Mouse (Mus musculus) heart, embryonic 14.5 days (tissue): ENCODE results near the gene Nfkbie. TPM values are rescaled to one million over a fixed set of nuclear protein-coding genes. Genes with fewer than 3 reads are reported as not detected.

Source experiments
- ATAC-seq: fragments of 200-750 bp; cut with Nextera tagmentation; 2 replicates; pipeline ENCODE4 v1.8.0; 2017; ENCODE audit warnings: low read depth, moderate TSS enrichment; ENCODE audit not compliant: insufficient number of reproducible peaks, insufficient read depth, low FRiP score
- H3K27ac ChIP-seq, 2 experiments: fragments of 200-500 bp in 1 of 2; fragments of 300-500 bp in 1 of 2; sonication (generic) in 1 of 2; replicated peaks in 1 of 2; 2 replicates each; pipeline ENCODE4 v1.5.1; 2012 to 2014; ENCODE audit warnings: low read depth in 2 of 2, low read length in 2 of 2, control low read depth in 1 of 2, mild to moderate bottlenecking in 1 of 2, mixed read lengths in 1 of 2; ENCODE audit not compliant: control insufficient read depth in 1 of 2, insufficient read depth in 1 of 2
- H3K27me3 ChIP-seq: fragments of 300-500 bp; sonication (generic); 2 replicates; pipeline ENCODE4 v1.6.1; 2014; ENCODE audit warnings: mild to moderate bottlenecking, low read length, control low read depth; ENCODE audit not compliant: control insufficient read depth, insufficient read depth
- H3K36me3 ChIP-seq: fragments of 300-500 bp; sonication (generic); 2 replicates; pipeline ENCODE4 v1.6.1; 2014; ENCODE audit warnings: mild to moderate bottlenecking, control low read depth, low read length, mixed read lengths; ENCODE audit not compliant: control insufficient read depth, insufficient read depth
- H3K4me1 ChIP-seq, 2 experiments: fragments of 200-500 bp in 1 of 2; fragments of 300-500 bp in 1 of 2; sonication (generic) in 1 of 2; 2 replicates each; pipeline ENCODE4 v1.6.1; 2012 to 2014; ENCODE audit warnings: low read length in 2 of 2, control low read depth in 1 of 2, mixed read lengths in 1 of 2; ENCODE audit not compliant: control insufficient read depth in 2 of 2, insufficient read depth in 2 of 2
- H3K4me2 ChIP-seq: fragments of 300-500 bp; sonication (generic); 2 replicates; pipeline ENCODE4 v1.6.1; 2014; ENCODE audit warnings: mild to moderate bottlenecking, low read length
- H3K4me3 ChIP-seq, 2 experiments: fragments of 200-500 bp in 1 of 2; fragments of 300-500 bp in 1 of 2; sonication (generic) in 1 of 2; 2 replicates each; pipeline ENCODE4 v1.5.1; 2012 to 2014; ENCODE audit warnings: low read length in 2 of 2, mild to moderate bottlenecking in 2 of 2, control low read depth in 1 of 2, low read depth in 1 of 2, moderate library complexity in 1 of 2; ENCODE audit not compliant: control insufficient read depth in 1 of 2, insufficient read depth in 1 of 2
- H3K9ac ChIP-seq: fragments of 300-500 bp; sonication (generic); 2 replicates; pipeline ENCODE4 v1.6.1; 2014; ENCODE audit warnings: mild to moderate bottlenecking, low read length
- H3K9me3 ChIP-seq: fragments of 300-500 bp; sonication (generic); 2 replicates; pipeline ENCODE4 v1.6.1; 2016; ENCODE audit warnings: low read length, control low read depth; ENCODE audit not compliant: control insufficient read depth
- WGBS: fragments of 180-500 bp; shearing (Covaris S2); extraction: QIAGEN DNeasy Blood & Tissue Kit; methylation state at CpG from one replicate; pipeline ENCODE4 v1.1.7; 2014; 5-methylcytosine and 5-hydroxymethylcytosine counted together
- polyA plus RNA-seq: library from polyadenylated mRNA; unstranded; fragments of >200 nt; fragmentation: Nextera tagmentation; extraction: Ambion mirVana; gene quantifications from 2 replicates; pipeline ENCODE4 v1.2.1, GENCODE M21; 2014

The Nfkbie gene
- polyA plus RNA-seq, 1 experiment from 2014 or later = 2.9 TPM

GRCm38 (mm10) chr17:45556107-45556489 lies 595 bp downstream of the Nfkbie start:
- Histone ChIP-seq H3K9ac (peak overlapping the region; percentile 79), H3K36me3 (no peaks in the 10 kb centered on the region), H3K4me2 (peak overlapping the region; percentile 98), H3K9me3 (no peaks in the 10 kb centered on the region), H3K4me1 (peaks cover 6 to 11% of the 10 kb centered on the region in 2 experiments), H3K27me3 (peaks cover 22% of the 10 kb centered on the region), H3K27ac (no peak overlapping the region), H3K4me3 (peak overlapping the region; percentile 66 to 69)
- ATAC-seq = no peak
- WGBS = 3% methylated on average over 14 of the region's 14 CpGs

DNA sequence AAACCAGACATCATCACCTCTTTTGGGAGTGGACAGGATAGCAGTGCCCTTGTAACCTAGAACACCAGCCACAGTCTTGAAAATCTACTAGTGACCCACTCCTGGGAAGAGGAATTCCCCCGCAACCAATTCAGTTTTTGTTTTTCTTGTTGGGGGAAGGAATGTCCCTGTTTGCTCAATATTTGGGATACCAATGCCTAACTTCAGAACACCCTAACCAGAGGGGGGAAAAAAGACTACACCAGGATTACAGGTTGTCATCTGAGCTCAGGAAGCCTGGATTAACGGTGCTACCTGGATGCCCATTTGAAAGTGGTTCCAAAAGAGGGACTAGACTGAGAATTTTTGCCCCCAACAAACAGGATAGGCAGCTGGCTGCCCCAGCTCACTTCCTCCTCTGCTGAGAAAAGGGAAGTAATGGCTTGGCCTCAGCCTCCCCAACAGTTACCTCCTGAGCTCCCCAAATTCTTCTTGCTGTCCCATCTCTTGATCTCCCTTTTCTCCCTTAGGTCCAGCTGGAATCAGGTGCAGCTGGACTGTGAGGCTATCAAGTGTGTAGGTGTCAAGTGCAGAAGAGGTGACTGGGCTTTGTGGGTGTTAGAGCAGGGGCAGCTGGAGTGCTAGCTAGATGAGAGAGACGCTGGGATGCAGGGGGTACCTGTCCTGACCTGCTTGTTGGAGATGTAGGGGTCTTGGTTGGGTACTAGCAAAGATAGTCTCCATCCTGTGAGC lies 1.2 kb downstream of the Nfkbie start:
- Histone ChIP-seq H3K36me3 (no peaks in the 10 kb centered on the region), H3K4me3 (peak overlapping the region; percentile 66 to 69; a peak in 3 of 4 replicates), H3K27ac (no peak overlapping the region), H3K9me3 (no peaks in the 10 kb centered on the region), H3K27me3 (peaks cover 20% of the 10 kb centered on the region; the same call in 1 of the 2 replicates), H3K4me2 (peak overlapping the region; percentile 98), H3K9ac (peak overlapping the region; percentile 79; the same call in 1 of the 2 replicates), H3K4me1 (peaks cover 6 to 11% of the 10 kb centered on the region in 2 experiments)
- WGBS = 64% methylated on average over 3 of the region's 3 CpGs
- no peak for ATAC-seq

- no peaks in the 10 kb centered on the region for H3K9me3 ChIP-seq
- H3K4me2 ChIP-seq = peak overlapping the region; percentile 98
- H3K27ac ChIP-seq = no peak overlapping the region
- ATAC-seq = no peak
- peaks cover 20% of the 10 kb centered on the region; the same call in 1 of the 2 replicates for H3K27me3 ChIP-seq
- no peaks in the 10 kb centered on the region for H3K36me3 ChIP-seq
- no peak overlapping the region; the same call in 1 of the 2 replicates for H3K9ac ChIP-seq
- WGBS = 69% methylated on average over 5 of the region's 7 CpGs
- H3K4me3 ChIP-seq = no peak overlapping the region
- peaks cover 3 to 8% of the 10 kb centered on the region in 2 experiments; a peak in 3 of 4 replicates for H3K4me1 ChIP-seq
These were observed 1.8 kb downstream of the Nfkbie start for GRCm38 (mm10) chr17:45557246-45557824.

- Histone ChIP-seq H3K36me3 (no peaks in the 10 kb centered on the region), H3K27ac (no peak overlapping the region), H3K27me3 (peaks cover 15% of the 10 kb centered on the region; the same call in 1 of the 2 replicates), H3K9me3 (no peaks in the 10 kb centered on the region), H3K9ac (0 out of 2 replicates have a peak overlapping the region, but pooled peaks have one; percentile 12), H3K4me1 (peaks cover 3 to 8% of the 10 kb centered on the region in 2 experiments; a peak in 3 of 4 replicates), H3K4me2 (no peak overlapping the region), H3K4me3 (no peak overlapping the region)
- 68% methylated on average over 16 of the region's 16 CpGs for WGBS
- no peak for ATAC-seq
These were observed 2.7 kb downstream of the Nfkbie start for GRCm38 (mm10) chr17:45557998-45558862.

DNA sequence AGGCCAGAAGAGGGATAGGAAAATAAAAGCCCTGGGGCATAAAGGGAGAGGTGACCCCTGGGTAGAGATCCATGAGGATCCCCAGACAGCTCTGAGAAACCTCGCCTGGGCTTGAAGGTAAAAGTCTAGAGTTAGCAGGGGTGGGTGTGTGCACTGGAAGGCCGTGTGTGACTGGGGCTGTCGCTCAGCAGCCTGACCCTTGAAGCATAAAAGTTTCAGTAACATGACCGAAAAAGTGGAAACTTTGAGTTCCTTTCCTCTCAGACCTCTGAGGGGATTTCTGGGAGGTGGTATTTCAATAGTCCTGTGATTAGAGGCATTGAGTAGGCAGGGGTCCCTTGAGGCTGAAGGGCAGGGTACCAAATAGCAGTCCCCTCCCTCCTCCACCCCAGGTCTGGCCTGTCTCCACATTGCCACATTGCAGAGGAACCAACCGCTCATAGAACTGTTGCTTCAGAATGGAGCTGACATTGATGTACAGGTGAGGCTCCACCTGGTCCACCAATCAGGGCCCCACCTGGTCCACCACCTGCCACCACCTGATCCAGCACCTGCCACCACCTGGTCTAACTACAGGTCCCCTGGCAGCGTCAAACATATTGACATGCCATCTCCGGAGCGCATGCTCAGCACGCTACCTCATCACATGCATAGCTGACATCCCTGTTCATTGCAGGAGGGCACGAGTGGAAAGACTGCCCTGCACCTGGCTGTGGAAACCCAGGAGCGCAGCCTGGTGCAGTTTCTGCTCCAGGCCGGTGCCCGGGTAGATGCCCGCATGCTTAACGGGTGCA lies 4.4 kb downstream of the Nfkbie start:
- 80% methylated on average over 15 of the region's 15 CpGs for WGBS
- Histone ChIP-seq H3K27ac (no peak overlapping the region), H3K27me3 (peaks cover 9% of the 10 kb centered on the region; the same call in 1 of the 2 replicates), H3K9me3 (no peaks in the 10 kb centered on the region), H3K9ac (no peak overlapping the region), H3K4me3 (no peak overlapping the region), H3K36me3 (0 out of 2 replicates have a peak, but pooled peaks cover 1% of the 10 kb centered on the region), H3K4me1 (peaks cover 8 to 13% of the 10 kb centered on the region in 2 experiments; a peak in 3 of 4 replicates), H3K4me2 (no peak overlapping the region)
- no peak for ATAC-seq

DNA sequence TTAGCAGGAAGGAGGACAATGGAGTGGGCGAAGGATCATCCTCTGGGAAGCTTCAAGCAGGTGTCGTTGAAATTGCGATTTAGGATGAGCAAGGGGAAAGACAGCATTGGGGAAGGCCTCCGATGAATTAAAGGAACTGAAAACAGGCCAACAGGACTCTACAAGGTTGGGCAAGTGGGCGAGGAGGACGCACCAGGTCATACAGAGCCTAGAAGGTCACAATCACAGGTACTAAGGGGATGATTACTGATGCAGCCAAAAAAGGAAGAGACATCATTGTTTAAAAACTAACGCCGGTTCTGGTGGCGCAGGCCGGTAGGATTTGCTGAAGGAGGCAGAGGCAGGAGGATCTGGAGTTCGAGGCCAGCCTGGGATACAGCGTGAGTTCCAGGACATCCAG lies 7.7 kb downstream of the Nfkbie start:
- H3K4me2 ChIP-seq = peak overlapping the region; percentile 89
- H3K9me3 ChIP-seq = no peaks in the 10 kb centered on the region
- H3K9ac ChIP-seq = no peak overlapping the region
- ATAC-seq = no peak
- no peaks in the 10 kb centered on the region for H3K27me3 ChIP-seq
- H3K4me1 ChIP-seq = peaks cover 10 to 12% of the 10 kb centered on the region in 2 experiments; a peak in 3 of 4 replicates
- peaks cover 34% of the 10 kb centered on the region for H3K36me3 ChIP-seq
- 69% methylated on average over 12 of the region's 12 CpGs for WGBS
- no peak overlapping the region for H3K27ac ChIP-seq
- H3K4me3 ChIP-seq = no peak overlapping the region
